Mouse (Mus musculus) bone marrow macrophage, adult 2 months (primary cell): ENCODE results near the gene Sirt1. TPM values are rescaled to one million over a fixed set of nuclear protein-coding genes. Genes with fewer than 3 reads are reported as not detected.

Experiments used
- H3K27ac ChIP-seq: 2 replicates; pipeline ENCODE4 v1.5.1; 2012; ENCODE audit warnings: low read depth, low read length; ENCODE audit not compliant: insufficient read depth
- H3K4me1 ChIP-seq: 2 replicates; pipeline ENCODE4 v1.6.1; 2012; ENCODE audit warnings: low read length; ENCODE audit not compliant: control insufficient read depth, insufficient read depth
- H3K4me3 ChIP-seq: 2 replicates; pipeline ENCODE4 v1.5.1; 2012; ENCODE audit warnings: mild to moderate bottlenecking, low read length, moderate library complexity; ENCODE audit not compliant: insufficient read depth
- CTCF ChIP-seq: IDR thresholded peaks from 2 replicates; pipeline ENCODE4 v1.5.1; 2012; ENCODE audit warnings: low read depth, mild to moderate bottlenecking, low read length, moderate library complexity
- POLR2A ChIP-seq: IDR thresholded peaks from 2 replicates; pipeline ENCODE4 v1.6.1; 2012; ENCODE audit warnings: mild to moderate bottlenecking, low read depth, low read length, borderline replicate concordance
- polyA plus RNA-seq: library from polyadenylated mRNA; stranded (reverse); fragments of >200 nt; gene quantifications from 2 replicates; pipeline ENCODE4 v1.2.4, GENCODE M21; 2012; ENCODE audit not compliant: missing spikeins, insufficient read depth, insufficient read length

The Sirt1 gene
- polyA plus RNA-seq, 1 experiment, result 17.6 TPM

DNA sequence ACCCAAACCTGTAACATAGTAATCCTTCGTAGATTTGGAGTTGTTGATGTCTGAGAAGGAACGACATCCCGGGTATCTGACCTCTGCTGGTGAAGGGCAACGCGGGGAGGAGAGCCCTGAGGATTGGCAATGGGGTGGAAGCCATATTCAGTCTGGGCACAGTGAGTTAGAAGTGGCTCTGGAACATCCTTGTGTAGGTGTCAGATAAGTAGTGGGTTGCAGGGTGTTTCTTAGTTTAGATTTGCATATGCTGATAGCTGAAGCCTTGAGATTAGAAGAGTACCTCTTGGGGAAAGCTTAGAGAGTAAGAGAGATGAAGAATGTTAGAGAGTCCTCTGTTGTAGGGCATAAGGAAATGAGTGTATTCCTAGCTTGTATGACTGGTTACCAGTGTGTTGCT is 108.6 kb downstream of the Sirt1 start:
- Histone ChIP-seq H3K27ac (no peak overlapping the region), H3K4me1 (0 out of 2 replicates have a peak, but pooled peaks cover 6% of the 10 kb centered on the region), H3K4me3 (no peak overlapping the region)
- TF ChIP-seq POLR2A (no peak), CTCF (no peak)

DNA sequence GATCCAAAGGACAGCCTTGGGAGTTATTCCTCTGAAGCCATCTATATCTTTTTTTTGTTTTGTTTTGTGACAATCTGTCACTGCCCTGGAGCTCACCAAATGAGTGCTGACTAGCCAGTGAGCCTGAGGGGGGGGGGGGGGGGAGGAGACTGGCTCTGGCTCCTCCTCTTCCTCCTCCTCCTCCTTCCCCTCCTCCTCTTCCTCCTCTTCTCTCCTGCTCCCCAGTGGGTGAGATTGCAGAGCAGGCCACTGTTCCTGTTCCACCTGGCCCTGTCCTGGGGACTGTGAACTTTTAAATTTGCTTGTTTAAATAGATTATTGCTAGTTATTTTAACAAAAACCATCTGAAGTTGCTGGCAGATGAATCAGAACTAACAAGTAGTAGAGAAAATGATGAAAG is 109.1 kb downstream of the Sirt1 start:
- Histone ChIP-seq H3K4me3 (no peak overlapping the region), H3K4me1 (0 out of 2 replicates have a peak, but pooled peaks cover 6% of the 10 kb centered on the region), H3K27ac (no peak overlapping the region)
- TF ChIP-seq POLR2A (no peak), CTCF (no peak)

Other genes with a start within 250 kb of the Sirt1 start
- not detected in 2 replicates for gene Mypn, start 177.8 kb downstream of the Sirt1 start, polyA plus RNA-seq
- gene Herc4, start 137.9 kb downstream of the Sirt1 start, polyA plus RNA-seq, result 107 and 111 TPM in 2 replicates
- gene Dnajc12, start 739 bp upstream of the Sirt1 start, polyA plus RNA-seq, result 9.3 and 10.1 TPM in 2 replicates
- not detected in 2 replicates for gene Gm7075, start 40.1 kb upstream of the Sirt1 start, polyA plus RNA-seq
- gene Ctnna3, start 48.4 kb upstream of the Sirt1 start, polyA plus RNA-seq, result not detected in 2 replicates